Mouse (Mus musculus): ENCODE results near the gene Wfdc3. TPM values are rescaled to one million over a fixed set of nuclear protein-coding genes. Genes with fewer than 3 reads are reported as not detected.

The Wfdc3 gene
- total RNA-seq (2021) (under 1 TPM; 0.24 to 0.32 TPM), polyA plus RNA-seq (2012; rRNA removed) (0.17 and 0.27 TPM in 2 replicates)
- long read RNA-seq, partial matches to known transcripts = 0 of 1 reads
- long read RNA-seq, other reads (novel, unspliced or antisense) = 0 of 1 reads

- DNase-seq = peak; percentile 96
These were observed at the start of gene Wfdc3, which contains the start of gene Dnttip1 for GRCm38 (mm10) chr2:164745843-164746479. Gene Wfdc3, minus strand, starts transcription at chr2:164745931. Gene Dnttip1, plus strand, starts transcription at chr2:164745983.

GRCm38 (mm10) chr2:164794293-164794692 is 48.6 kb upstream of the Wfdc3 start:
- DNase-seq = peak; percentile 91

DNA sequence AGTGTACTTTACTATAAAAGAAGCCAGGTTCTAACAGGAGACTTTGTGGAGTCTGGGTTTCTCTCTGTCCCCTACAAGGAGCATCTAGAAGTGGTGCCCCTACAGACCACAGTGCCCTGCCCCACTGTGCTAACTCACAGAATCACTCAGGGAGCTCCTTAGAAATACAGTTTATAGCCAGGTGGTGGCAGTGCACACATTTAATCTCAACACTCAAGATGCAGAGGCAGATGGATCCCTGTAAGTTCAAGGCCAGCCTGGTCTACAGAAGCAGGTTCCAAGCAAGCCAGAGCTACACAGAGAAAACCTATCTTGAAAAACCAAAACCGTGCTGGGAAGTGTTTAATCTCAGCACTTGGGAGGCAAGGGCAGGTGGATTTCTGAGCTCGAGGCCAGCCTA is 48.0 kb upstream of the Wfdc3 start:
- no peak for DNase-seq

- peak; percentile 73 for DNase-seq
These were observed 47.5 kb upstream of the Wfdc3 start for GRCm38 (mm10) chr2:164793236-164793635.

- peak; percentile 72 for DNase-seq
These were observed 46.9 kb upstream of the Wfdc3 start for GRCm38 (mm10) chr2:164792400-164793190.

DNA sequence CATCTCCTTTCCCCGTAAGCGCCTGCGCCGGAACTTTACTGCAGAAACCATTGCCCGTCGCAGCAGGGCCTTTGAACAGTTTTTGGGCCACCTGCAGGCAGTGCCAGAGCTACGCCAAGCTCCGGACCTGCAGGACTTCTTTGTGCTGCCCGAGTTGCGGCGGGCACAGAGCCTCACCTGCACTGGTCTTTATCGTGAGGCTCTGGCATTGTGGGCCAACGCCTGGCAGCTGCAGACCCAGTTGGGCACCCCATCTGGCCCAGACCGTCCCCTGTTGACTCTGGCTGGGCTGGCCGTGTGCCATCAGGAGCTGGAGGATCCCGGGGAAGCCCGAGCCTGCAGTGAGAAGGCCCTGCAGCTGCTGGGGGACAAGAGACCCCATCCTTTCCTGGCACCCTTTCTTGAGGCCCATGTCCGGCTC is 46.1 kb upstream of the Wfdc3 start:
- no peak for DNase-seq

GRCm38 (mm10) chr2:164790451-164790850 is 44.7 kb upstream of the Wfdc3 start:
- peak; percentile 60 for DNase-seq

- no peak for DNase-seq
These were observed 42.7 kb upstream of the Wfdc3 start for GRCm38 (mm10) chr2:164788411-164788810.

- no peak for DNase-seq
These were observed 42.0 kb upstream of the Wfdc3 start for GRCm38 (mm10) chr2:164787779-164788178.

DNA sequence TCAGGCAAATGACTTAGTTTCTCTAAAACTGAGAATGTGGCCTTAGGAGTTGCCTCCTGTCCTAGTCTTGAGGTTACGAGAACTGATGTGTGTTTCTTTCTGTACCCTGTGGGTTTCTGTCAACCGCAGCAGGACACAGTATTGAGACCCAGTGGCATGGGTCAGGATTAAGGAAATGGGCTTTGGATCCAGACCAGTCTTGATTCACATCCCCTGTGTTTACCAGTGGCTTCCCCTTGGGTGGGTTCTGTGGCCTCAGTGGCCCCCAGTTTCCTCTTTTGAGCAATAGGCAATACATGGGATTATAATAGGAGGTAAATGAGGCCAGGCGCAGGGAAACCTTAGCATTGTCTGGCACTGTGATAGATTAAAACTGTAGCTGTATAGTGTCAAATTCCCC is 41.3 kb upstream of the Wfdc3 start:
- no peak for DNase-seq

DNA sequence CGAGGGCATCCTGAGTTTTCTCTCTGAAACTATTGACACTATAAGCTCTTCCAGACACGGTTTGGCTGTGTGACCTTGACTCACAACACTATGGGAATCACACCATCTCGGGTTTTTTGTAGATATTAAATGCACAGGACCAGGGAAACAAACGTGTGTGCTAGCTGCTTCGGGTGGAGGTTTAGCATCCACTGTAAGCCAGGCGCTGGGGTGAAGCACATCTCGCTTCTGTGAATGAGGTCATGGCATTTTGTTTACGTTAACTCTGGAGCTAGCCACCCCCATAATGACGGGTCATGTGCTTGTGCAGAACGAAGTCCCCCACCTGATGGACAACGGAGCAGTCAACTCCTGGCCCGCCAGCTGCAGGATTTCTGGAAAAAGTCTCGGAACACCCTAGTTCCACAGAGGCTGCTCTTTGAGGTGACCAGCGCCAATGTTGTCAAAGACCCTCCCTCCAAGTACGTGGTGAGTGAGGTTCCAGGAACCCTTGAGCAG is 40.7 kb upstream of the Wfdc3 start:
- no peak for DNase-seq

DNA sequence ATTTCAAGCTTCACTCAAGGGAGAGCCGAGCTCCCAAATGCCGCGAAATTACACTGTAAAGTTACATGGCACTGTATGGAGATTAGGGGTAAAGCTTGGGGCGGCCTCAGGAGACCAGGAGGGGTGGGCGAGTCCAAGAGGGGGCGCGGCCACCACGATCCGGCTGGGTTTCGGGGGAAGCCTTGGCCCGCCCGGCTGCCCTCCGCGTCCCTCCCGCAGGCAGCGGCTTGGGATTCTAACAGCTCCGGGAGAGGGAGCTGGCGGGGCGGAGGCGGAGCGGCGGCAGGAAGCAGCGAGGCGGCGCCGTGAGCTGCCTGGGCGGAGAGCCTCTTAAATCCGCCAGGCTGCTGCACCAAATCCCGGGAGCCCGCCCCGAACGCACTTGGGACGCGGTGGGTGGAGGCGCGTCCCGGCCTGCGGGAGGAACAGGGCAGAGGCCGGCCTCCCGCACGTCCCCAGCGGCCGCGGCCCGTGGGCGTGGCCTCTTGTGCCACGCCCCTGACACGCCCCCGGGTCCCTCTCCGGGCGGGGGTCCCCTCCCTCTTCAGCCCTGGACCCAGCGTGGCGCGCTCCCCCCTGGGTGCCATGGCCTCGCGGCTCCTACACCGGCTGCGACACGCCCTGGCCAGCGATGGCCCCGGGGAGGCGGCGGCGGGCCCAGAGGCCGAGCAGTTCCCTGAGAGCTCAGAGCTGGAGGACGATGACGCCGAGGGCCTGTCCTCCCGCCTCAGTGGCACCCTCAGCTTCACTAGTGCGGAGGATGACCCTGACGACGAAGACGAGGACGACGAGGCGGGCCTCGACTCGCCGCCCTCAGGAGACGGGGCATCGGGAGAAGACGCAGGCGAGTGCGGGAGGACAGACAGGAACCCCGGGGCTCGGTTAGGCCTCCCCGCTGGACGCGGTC is 40.0 kb upstream of the Wfdc3 start, which contains the start of gene Snx21:
Gene Snx21, plus strand, starts transcription at position 343 of the 907 bp plus-strand sequence.
- DNase-seq = peak; percentile 98

- DNase-seq = peak; percentile 44
These were observed 39.2 kb upstream of the Wfdc3 start for GRCm38 (mm10) chr2:164784869-164785420.

- no peak for DNase-seq
These were observed 38.3 kb upstream of the Wfdc3 start for GRCm38 (mm10) chr2:164783926-164784581.

- no peak for DNase-seq
These were observed 36.1 kb upstream of the Wfdc3 start for GRCm38 (mm10) chr2:164781876-164782275.

GRCm38 (mm10) chr2:164779481-164780086 is 33.9 kb upstream of the Wfdc3 start, which contains the start of gene Tnnc2:
Gene Tnnc2, minus strand, starts transcription at chr2:164779967.
- no peak for DNase-seq

GRCm38 (mm10) chr2:164778809-164779208 is 33.1 kb upstream of the Wfdc3 start:
- no peak for DNase-seq

DNA sequence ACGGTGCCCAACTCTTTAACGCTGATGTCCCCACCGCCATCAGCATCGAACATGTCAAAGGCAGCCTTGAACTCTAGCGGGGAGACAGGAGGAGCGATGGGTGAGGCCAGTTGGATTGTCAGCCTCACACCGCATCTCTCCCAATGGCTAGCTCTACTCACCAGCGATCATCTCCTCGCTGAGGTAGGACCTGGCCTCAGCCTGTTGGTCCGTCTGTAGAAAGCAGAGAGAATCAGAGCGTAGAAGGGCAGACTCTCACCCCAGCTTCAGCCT is 32.2 kb upstream of the Wfdc3 start:
- DNase-seq = no peak

GRCm38 (mm10) chr2:164777246-164778014 is 31.7 kb upstream of the Wfdc3 start:
- no peak for DNase-seq

DNA sequence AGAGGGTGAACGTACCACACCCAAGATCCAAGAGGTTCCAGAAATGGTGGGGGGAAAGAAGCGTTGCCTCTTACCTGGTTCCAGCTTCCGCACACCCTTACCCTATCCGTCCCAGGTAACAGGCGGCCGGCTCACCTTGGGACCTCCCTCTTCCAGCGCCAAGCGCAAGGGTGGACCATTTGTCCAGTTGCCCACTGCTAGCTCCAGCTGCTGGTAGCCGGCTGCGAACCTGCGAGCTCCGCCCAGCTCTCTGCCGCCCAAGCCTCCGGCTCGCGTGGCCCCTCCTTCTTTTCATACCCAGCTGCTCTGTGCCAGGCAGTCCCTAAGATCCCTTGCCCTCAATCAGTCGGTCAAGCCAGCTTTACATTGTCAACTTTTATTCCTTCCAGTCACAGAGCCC is 31.1 kb upstream of the Wfdc3 start:
- no peak for DNase-seq
